Mouse (Mus musculus) right cerebral cortex, adult 18-20 months (tissue): ENCODE measurements at regions not wholly inside any gene's neighbourhood (a gene's known extent, or its start where the extent isn't known, plus 50 kb on each side); places are given as distances from the start of the nearest gene placed in this dataset.
"Not testable (repeated sequence)": the region's sequence is repeated elsewhere in the genome, so short reads cannot be mapped to it uniquely, and the experiment has no call there.

Experiments
- DNase-seq: peaks from one replicate; pipeline ENCODE4 v3.0.0; 2022; ENCODE audit warnings: mixed read lengths

DNA sequence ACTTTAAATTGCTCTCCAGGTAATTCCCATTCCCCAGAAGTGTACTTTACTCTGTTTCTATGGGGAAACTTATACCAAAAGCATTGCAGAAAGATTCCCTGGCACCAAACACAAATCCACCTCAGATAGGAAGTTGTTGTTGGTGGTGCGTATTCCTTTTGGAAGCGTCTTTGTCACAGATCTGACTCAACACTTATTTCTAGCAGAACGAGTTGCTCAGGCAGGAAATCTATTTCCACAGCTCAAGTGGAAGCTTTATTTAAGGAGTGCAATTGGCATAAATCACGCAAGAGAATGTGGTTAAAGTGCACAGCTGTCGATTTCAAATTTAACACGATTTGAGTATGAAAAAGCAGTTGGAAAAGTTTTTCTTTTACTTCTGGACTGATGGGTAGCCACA, 436.9 kb upstream of the Ghitm start:
- DNase-seq, result peak; percentile 54

DNA sequence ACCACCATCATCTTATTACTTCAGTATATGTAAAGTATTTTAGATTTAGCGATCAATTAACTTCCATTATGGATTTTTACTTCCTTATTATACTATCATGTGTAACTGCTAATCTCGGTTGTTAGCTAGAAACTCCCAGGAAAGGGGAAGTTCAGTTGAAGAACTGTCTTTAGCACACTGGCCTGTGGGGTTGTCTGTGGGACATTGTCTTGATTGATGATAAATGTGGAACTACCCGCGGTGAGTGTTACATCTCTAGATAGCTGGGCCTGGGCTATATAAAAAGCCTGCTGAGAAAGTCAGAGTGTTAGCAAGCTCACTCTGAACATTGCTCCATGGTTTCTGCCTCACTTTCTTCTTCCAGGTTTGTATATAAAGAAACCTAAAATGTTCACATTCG, 423.2 kb upstream of the Ghitm start:
- no peak for DNase-seq

DNA sequence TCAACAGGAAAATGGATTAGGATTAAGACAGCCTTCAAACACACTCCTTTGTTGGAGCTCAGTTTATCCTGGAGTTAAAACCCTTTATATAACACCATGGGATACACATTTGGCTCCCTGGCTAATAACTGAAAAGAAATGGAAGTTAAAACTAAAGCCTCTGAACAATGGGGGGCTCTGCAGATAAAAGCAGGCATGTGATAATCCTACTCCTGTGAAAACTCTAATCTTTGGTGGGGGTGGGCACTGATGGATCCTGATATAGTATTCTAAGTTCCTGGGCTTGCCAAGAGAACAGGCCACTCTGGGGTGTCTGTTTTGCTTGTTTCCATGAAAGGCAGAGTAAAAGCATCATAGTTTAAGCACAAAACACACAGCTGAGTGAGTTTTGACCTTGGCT, 388.5 kb upstream of the Ghitm start:
- no peak for DNase-seq

DNA sequence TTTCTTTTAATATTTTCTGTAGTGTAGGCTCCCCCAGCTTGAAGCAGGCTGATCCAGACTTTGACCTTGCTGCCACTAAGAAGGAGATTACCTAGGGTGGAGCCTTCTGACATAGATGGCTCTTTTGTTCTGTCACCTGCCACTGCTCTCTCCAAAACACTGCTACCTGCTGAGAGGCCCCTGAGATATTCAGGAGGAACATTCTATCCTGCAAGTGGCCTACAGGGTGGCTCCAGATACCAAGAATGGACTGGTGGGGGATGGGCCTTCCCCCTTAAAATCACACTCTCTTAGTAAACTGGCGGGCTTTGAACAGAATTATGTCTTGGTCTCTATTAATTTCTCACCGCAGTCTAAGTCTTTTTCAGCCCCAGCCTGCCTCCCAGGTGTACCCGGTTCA, 385.6 kb upstream of the Ghitm start:
- DNase-seq, result not testable (repeated sequence)

DNA sequence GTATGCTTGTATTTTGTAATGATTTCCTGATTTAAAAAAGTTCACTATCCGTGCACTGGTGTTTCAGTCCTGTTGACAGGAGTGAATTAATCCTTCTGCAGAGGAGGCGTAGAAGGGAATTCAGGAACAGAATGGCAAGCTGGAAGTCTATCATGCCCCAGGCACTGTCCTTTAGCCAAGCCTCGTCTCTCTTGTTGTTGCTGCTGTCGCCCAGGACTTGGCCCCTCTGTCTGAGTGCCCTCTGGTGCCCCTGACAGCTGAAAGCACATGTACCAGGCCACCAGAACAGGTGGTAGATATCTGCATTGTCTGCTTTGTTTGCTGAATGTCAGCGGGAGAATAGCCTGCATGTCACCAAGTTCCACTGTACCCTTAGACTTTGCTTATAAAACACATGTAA, 370.2 kb upstream of the Ghitm start:
- no peak for DNase-seq

DNA sequence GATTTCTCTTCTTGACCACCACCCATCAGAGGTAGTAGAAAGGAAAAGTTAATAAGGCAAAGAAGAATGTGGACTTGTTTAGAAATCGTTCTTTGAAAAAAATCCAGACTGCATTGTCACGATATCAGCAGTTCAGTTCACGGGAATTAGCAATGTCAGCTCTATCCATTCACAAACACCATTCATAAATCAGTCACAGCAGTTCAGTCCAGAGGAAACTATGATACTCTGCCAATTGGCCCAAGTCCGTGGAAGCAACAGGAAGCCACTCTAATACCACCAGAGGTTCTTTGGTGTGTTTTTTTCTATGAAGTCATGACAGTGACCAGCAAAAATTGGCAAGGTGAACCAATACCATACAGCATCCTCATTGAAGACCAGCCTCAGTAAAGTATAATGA, 355.6 kb upstream of the Ghitm start:
- DNase-seq, result no peak

DNA sequence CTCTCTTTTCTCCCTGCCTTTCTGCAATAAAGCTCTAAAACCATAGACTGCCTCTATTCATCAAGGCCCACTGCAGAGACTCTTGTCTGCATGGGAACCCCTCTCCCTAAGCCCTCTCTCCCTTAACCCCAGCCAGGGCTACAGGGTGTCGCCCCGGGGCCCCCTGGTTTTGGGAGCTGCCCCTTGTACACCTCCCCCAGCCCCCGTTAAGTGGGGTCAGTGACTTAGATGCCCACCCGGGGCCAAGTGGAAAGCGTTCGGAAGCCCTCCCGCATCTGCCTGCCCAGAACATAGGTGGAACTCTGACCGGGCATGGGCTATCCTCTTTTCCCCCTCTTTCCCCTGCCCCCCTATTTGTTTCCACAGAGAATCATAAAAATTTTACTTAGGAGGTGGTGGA, 350.2 kb upstream of the Ghitm start:
- no peak for DNase-seq

DNA sequence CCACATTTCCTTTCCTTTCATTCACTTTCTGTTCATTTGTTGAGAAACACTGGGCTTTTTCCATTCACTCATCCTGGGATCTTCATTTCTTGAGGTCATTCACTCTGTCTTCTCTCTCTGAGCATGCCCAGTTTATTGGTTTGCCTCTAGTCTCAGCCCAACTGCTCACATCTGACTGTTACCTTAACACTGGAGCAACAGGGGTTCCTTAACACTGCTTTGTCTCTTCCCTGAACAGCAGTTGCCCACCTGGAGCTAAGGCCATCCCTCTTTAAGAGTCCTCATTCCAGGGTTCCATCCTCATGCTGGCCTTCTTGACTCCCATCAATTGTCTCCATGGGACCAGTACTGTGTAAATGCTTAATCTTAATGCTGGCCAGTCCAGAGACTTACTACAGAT, 342.5 kb upstream of the Ghitm start:
- DNase-seq, result no peak

DNA sequence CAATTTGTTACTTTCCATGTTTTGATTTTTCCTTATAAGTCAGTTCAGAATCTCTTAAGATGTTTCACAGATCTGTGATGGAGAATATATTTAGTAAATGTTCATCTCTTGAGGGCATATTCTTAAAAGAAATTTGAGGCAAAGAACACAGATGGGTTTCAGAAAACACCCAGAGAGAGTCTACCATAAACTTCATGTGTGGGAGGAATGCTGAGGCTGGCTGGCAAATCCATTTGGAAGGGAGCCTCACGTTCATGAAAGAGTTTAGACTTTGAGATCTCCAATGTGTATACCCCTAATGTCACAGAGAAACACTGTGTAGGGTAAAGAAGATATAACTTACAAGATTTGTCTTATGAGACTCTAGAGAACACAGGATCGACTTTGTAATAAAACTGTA, 333.6 kb upstream of the Ghitm start:
- peak; percentile 17 for DNase-seq

DNA sequence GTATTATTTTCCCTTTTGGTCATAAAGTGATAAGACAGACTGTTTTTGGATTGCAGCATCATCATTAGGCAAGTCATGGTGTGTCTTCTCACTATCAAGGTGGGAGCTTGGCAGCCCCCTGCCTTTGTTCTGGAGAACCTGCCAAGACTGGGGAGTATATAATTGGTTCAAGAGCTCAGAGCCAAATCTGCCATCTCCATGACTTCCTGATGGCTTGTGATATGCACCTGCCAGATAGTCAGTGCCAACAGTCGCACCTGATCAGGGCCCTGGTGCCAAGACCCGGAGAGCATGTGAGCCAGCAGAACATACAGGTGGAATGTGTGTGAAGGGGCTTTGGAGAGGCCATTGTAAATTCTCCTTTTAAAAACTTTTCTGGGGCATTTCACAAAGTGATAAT, 305.8 kb upstream of the Ghitm start:
- no peak for DNase-seq

DNA sequence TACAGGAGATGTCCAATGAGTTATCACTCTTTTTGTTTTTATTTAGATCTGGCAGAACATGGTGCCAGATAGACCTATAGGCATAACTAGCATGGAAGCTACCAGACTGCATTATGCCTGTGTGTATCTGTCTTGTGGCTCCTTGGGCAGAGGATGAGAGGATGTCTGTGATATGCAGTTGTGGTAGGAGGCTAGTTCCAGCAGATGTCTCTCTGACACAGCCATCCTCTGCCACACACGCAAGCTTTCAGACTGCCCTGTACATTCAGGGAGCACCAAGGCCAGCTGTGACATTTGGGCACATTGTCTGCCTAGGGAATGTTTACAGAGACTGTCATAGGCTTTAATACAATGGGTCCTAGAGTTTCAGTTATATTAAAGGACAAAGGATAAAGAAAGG, 295.6 kb upstream of the Ghitm start:
- peak; percentile 2 for DNase-seq

DNA sequence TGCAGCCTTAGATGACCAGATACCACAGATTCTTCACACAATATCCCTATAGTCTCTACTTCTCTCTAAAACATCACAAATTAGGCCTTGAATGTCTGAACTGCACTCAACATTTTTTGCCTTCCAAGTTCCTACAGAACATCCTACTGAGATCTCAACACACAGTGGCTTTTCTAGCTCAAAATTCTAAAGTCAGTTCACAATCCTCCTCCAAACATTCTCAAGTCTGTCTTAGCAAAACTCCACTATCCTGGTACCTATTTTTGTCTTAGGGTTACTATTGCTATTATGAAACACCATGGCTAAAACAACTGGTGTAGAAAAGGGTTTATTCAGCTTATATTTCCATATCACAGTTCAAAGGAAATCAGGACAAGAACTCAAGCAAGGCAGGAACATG, 290.4 kb upstream of the Ghitm start:
- no peak for DNase-seq

DNA sequence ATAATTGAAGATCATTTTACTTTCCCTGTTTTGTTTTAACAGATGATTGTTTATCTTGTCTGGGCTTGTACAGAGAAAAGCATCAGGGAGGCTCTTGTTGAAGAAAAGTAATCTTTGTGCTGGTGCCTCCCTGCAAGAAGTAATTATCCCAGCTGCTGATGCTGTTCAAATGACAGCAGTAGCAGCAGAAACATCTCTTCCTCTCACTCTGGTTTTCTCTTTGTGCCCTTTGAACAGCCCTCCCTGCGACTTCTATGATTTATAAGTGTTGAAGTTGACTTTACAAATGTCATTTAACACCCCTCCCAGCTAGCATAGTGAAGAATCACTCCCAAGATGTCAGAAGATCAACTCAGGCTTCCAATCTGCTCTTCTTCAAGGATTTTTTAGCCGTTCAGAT, 286.5 kb upstream of the Ghitm start:
- DNase-seq, result no peak

DNA sequence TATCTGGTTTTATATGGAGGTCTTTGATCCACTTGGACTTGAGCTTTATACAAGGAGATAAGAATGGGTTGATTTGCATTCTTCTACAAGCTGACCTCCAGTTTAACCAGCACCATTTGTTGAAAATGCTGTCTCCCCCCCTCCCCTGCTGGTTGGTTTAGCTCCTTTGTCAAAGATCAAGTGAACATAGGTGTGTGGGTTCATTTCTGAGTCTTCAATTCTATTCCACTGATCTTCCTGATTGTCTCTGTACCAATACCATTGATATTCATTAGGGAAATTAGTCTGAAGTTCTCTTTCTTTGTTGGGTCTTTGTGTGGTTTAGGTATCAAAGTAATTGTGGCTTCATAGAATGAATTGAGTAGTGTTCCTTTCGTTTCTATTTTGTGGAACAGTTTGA, 277.5 kb upstream of the Ghitm start:
- DNase-seq, result not testable (repeated sequence)

DNA sequence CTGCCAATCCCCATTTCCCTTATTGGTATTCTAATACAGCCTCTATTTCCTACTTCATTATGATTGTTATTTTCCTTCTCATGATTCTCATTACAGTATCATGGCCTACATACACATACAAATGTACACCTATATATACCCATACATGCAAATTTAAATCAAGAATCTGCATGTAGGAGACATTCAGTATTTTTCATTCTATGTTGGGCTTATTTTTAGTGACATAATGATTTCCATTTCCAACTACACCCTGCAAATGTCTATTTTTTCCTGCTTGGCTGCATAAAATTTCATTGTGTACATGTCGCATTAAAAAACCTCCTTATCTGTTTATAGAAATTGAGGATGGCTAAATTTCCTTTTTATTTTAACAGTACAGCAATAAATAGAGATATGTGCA, 236.9 kb upstream of the Ghitm start:
- no peak for DNase-seq

DNA sequence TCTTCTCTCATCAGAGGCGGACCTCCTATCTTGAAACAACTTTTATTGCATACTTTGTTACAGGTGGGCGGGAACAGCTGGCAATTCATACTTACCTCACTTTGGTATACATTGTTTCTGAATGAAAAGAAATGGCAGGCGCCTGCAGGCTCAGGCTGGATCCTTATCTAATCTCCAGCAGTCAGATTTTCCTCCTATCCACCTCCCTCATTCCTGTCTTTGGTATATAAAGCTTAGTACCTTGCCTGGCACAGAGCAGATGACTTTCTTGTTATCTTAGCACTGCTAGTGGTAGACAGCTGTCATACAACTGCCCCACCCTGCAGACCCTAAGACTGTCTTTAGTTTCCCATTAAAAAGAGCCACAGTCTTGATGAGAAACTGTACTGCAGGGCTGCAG, 226.8 kb upstream of the Ghitm start:
- no peak for DNase-seq

DNA sequence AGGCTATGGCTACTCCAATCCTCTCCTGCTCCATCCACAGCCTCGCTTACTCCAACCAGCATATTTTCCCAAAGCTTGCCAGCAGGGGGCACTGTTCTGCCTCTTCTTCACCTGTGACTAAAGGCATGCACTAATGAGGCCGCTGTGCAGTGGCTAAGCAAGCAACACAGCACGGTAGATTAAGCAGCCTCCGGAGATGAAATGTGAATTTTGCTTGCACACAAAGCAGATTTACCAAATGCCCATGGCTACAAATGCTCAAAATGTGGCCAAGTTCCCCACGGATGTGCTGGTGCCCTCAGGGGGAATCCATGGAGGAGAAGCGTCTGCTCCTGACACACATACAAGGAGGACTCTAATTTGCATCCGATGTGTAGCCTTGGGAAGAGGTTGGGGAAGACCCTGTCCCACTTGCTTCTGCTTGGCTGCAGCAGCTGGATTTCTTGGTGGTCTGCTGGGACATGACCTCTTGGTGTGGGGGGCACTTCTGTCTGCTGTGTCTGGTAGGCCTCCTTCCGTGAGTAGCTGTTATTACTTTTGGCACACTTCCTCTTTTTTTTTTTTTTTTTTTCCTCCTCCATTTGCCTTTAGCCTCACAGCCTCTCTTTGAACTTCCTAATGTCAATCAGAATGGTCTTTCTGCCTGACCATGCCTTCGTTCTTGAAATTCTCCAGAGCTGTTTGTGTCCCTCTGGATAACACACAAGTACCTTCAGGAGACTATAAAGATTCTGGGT, 221.1 kb upstream of the Ghitm start:
- DNase-seq, result peak; percentile 87

DNA sequence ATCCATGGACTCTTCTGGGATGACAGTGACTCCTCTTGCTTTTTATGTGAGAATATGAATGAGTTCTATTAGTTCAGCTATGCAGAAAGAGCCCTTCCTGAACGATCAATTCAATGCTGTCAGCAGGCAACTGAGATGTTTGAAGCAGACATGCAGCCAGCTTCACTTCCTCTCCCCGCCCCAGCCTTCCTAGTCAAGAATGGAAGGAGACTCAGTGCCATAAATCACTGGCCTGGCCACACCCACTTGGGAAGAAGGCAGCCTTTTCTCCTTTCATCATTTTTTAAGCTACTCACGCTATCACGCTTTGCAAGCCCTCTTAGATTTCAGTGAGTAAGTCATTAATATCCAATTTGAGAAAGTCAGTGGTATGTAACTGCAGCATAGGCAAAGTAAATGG, 188.3 kb upstream of the Ghitm start:
- DNase-seq, result no peak

DNA sequence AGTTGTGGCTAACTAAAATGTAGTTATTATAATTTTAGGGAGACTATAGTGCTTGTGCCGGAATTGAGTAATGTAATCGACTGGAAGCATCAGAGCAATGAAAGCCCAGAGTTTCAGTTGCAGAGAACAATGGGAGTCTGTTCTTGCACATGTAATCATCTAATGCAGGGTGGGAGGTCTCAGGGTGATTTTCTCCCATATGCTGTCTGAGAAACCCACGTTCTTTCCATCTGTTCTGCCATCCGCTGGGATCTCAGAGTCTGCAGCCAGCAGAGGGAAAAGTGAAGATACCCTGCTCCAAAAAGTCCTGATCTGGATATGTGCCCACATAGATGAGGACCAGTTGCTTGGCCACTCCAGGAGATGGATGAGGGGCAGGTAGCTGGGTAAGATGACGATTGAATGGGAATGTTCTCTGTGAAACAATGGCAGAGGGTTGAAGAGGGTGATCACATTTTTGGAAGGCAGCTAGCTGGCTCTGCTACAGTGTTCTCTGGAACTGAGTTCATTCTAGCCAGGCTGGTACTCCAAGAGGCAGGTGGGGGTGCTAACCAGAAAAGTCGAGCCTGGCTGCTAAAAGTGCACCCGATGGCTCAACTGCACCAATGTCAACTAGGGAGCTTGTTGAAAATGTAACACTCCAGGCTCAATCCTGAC, 180.3 kb upstream of the Ghitm start:
- peak; percentile 8 for DNase-seq

DNA sequence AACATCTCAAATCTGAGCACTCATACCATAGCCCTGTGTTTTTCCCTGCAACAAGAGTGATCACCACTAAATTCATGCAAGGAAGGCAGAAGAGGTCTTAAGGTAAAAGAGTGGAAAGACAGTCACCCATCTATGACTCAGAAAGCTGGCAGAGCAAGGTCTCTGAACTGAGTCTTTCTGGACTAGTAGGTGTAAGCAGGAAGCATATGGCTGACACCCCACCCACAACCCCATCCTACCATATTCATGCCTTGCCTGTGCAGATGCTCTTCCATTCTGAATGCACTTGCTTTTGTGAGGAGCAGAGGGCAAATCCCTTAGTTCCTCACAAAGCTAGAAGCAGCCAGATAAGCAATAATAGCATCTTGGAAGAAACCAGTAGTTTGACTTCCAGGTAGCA, 178.8 kb upstream of the Ghitm start:
- DNase-seq, result peak; percentile 53

DNA sequence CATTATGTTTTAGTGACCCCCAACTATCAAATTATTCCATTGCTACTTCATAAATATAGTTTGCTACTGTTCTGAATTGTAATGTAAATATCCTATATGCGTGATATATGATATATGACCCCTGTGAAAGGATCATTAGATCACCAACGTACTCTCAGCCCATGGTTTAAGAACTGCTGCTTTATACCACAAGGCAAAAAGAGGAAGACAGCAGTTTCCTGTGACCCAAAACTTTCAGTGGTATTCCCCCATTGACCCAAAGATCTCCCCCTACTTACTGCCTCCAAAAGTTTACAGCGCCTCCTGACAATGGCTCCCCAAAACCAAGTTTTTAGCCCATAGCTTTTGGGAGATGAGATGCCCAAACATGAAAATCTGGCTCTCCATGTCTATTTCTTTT, 177.8 kb upstream of the Ghitm start:
- DNase-seq, result no peak

DNA sequence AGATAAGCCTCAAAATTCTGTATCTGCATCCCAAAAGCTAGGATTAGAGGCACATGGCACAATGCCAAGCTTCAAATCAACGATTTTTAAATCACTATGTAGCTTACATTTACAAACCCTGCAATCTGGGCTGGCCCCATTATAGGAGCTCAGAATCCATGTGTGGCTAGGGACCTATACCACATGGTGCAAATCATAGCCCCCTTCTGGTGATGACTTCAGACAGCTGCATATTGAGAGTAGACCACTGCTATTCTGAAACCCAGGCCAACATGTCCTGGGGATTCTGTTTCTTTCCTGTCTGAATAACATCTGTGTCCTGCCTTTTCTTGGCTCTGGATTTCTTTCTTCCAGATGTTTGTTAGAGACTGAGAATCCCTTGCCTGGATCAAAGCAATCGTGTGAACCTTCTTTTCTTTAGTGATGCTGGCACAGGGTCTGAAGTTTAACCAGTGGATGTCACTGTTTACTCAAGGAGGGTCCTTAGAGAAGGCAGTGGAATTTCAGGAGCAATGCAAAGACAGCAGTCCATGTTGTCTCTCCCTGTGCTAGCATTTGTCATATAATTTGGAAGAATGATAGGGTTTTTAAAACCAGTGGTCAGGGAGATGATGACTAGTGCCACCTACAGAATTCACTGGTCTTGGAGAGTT, 171.7 kb upstream of the Ghitm start:
- DNase-seq, result no peak

DNA sequence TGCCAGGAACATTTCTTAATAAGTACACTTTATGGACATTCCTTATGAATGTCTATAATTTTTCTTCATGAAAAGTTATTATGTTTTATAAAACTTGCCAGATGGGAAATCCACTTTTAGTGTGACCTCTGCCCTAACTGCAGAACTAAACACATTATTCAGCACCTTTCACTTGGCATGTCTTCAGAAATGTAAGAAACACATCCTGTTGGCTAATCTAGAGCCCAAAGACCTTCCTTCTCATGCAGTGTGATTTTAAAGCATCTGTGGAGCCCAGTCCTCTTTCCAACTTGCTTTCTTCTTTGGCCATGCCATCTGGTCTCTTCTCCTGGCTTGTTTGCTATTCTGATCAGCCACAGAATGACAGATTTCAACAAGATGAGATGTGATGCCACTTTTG, 163.6 kb upstream of the Ghitm start:
- no peak for DNase-seq

DNA sequence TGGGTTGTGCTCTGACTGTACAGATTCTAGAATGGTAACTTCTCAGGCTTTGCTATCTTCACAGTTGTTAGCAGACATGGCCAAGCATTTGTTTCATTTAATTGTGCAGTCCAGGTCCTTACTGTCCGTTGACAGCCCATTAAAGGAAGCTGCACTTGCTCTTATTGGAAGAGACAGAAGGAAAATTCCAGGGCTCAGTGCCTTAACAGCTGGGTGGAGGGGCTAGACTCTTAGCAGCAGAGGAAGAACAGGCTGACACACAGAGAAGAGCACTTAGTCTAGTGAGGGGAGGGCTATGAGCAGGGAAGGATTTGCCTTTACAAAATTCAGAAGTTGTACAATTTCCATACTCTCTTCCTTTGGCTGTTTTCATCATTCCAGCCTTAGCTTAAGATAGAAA, 161.5 kb upstream of the Ghitm start:
- DNase-seq, result no peak
